Mouse (Mus musculus) midbrain, postnatal 0 days (tissue): Measurements from ENCODE around the gene Themis3. TPM values are rescaled to one million over a fixed set of nuclear protein-coding genes. Genes with fewer than 3 reads are reported as not detected.

Experiments used
- ATAC-seq: fragments of 200-750 bp; cut with Nextera tagmentation; 2 replicates; pipeline ENCODE4 v1.8.0; 2017; ENCODE audit warnings: moderate number of reproducible peaks, mild to moderate bottlenecking, moderate TSS enrichment, moderate library complexity; ENCODE audit not compliant: low FRiP score
- DNase-seq: peaks from one replicate; pipeline ENCODE4 v3.0.0-alpha.2; 2015; ENCODE audit warnings: low spot score
- H3K27ac ChIP-seq: fragments of 300-500 bp; sonication (generic); 2 replicates; pipeline ENCODE4 v1.5.1; 2014; ENCODE audit warnings: low read depth, mild to moderate bottlenecking, low read length, mixed read lengths
- H3K27me3 ChIP-seq: fragments of 300-500 bp; sonication (generic); 2 replicates; pipeline ENCODE4 v1.6.1; 2014; ENCODE audit warnings: low read length, control low read depth, mixed read lengths; ENCODE audit not compliant: insufficient read depth
- H3K36me3 ChIP-seq: fragments of 300-500 bp; sonication (generic); 2 replicates; pipeline ENCODE4 v1.6.1; 2014; ENCODE audit warnings: low read length, control low read depth, mixed read lengths; ENCODE audit not compliant: insufficient read depth
- H3K4me1 ChIP-seq: fragments of 300-500 bp; sonication (generic); 2 replicates; pipeline ENCODE4 v1.6.1; 2014; ENCODE audit warnings: mild to moderate bottlenecking, control low read depth, antibody characterized with exemption, low read length, mixed read lengths; ENCODE audit not compliant: insufficient read depth
- H3K4me2 ChIP-seq: fragments of 300-500 bp; sonication (generic); 2 replicates; pipeline ENCODE4 v1.6.1; 2014; ENCODE audit warnings: low read depth, mild to moderate bottlenecking, low read length, mixed read lengths; ENCODE audit not compliant: poor library complexity, severe bottlenecking
- H3K4me3 ChIP-seq: fragments of 300-500 bp; sonication (generic); 2 replicates; pipeline ENCODE4 v1.5.1; 2014; ENCODE audit warnings: low read depth, mild to moderate bottlenecking, low read length, moderate library complexity
- H3K9ac ChIP-seq: fragments of 300-500 bp; sonication (generic); replicated peaks from 2 replicates; pipeline ENCODE4 v1.6.1; 2014; ENCODE audit warnings: mild to moderate bottlenecking, low read length, moderate library complexity, mixed read lengths; ENCODE audit not compliant: poor library complexity, severe bottlenecking
- H3K9me3 ChIP-seq: fragments of 300-500 bp; sonication (generic); 2 replicates; pipeline ENCODE4 v1.6.1; 2016; ENCODE audit warnings: low read length, control low read depth
- CTCF ChIP-seq: IDR thresholded peaks from 2 replicates; pipeline ENCODE4 v1.5.1; 2016; ENCODE audit warnings: antibody characterized with exemption, mild to moderate bottlenecking
- WGBS: fragments of 180-500 bp; shearing (Covaris S2); extraction: QIAGEN DNeasy Blood & Tissue Kit; methylation state at CpG from one replicate; pipeline ENCODE4 v1.1.7; 2014; 5-methylcytosine and 5-hydroxymethylcytosine counted together
- polyA plus RNA-seq: library from polyadenylated mRNA; unstranded; fragments of >200 nt; fragmentation: Nextera tagmentation; extraction: Ambion mirVana; gene quantifications from 2 replicates; pipeline ENCODE4 v1.2.1, GENCODE M21; 2015
- total RNA-seq: library from RNA; depleted of rRNA; stranded (reverse); fragments of >200 nt; gene quantifications from 2 replicates; pipeline ENCODE4 v1.2.3, GENCODE M21; 2014; rRNA removed

Themis3 gene
- total RNA-seq (not detected in 2 replicates), polyA plus RNA-seq (not detected in 2 replicates)

DNA sequence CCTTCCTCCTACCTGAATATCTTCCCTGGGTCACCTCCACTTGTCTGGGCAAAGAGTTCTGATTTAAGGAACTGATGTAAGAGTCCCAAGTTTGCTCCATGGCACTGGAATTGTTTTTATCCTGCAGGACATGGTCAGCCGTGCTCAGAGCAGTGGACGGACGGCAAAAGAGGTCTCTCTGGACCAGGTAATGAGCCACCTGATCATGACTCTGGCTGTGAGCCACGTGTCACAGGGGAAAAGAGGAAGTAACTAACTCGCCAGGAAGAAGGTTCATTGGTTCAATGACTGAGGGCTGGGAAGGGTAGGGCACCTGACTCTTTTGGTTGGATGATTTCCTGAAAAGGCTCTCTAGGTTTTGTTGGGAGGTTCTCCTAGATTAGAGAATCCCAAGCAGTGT, at the start of gene Themis3:
TSS of gene Themis3 (minus strand) at position 187 of the 400 bp plus-strand sequence.
- WGBS: 84% methylated on average over 5 of the region's 5 CpGs

DNA sequence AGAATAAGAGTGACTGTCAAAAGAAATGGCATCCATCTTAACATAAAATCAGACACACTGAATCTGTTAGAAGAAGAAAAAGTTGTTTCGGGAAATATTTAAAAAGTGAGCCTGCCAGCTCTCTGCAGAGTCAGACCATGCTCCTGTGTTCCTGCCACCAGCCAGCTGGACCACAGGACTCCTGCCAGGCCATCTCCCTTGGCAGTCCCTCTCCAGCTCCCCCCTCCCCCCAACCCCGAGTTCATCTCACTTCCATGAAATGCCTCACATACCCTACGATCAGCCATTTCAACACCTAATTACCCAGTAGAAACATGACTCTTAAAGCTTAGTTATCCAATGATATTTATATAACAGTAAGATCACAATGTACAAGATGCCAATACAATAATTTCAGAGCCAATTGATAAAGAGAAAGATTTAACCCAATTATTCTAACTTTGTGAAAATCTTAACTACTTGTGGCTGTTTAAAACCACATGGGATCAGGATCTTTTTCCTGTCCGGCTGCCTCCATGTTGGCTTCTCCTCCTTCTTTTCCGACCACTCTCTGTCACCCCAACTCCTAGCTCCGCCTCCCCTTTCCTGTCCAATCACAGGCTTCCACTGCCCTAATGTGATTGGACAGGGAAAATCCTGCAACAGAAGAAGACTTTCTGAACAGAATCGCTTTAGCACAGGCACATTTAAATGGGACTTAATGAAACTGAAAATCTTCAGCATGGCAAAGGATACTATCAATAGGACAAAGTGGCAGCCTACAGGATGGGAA, 43.7 kb upstream of the Themis3 start:
- Histone ChIP-seq H3K4me2 (no peak overlapping the region), H3K4me1 (no peaks in the 10 kb centered on the region), H3K27ac (no peak overlapping the region), H3K4me3 (no peak overlapping the region), H3K9me3 (no peaks in the 10 kb centered on the region), H3K27me3 (no peaks in the 10 kb centered on the region), H3K9ac (no peak overlapping the region), H3K36me3 (no peaks in the 10 kb centered on the region)
- ATAC-seq (no peak), DNase-seq (no peak)
- WGBS: 89% methylated on average over 7 of the region's 7 CpGs
- no peak for TF ChIP-seq CTCF

More for the DNA sequence above, at the start of gene Themis3:
- H3K4me3 ChIP-seq: no peak within 1 kb of the TSS
- H3K9ac ChIP-seq: no peak within 1 kb of the TSS
- H3K9me3 ChIP-seq: no peaks in the 10 kb centered on the region
- no peak for DNase-seq
- no peak within 1 kb of the TSS for H3K27ac ChIP-seq
- H3K36me3 ChIP-seq: no peaks in the 10 kb centered on the region
- no peak for TF ChIP-seq CTCF
- no peaks in the 10 kb centered on the region for H3K4me1 ChIP-seq
- no peaks in the 10 kb centered on the region for H3K27me3 ChIP-seq
- ATAC-seq: no peak
- H3K4me2 ChIP-seq: no peak within 1 kb of the TSS

DNA sequence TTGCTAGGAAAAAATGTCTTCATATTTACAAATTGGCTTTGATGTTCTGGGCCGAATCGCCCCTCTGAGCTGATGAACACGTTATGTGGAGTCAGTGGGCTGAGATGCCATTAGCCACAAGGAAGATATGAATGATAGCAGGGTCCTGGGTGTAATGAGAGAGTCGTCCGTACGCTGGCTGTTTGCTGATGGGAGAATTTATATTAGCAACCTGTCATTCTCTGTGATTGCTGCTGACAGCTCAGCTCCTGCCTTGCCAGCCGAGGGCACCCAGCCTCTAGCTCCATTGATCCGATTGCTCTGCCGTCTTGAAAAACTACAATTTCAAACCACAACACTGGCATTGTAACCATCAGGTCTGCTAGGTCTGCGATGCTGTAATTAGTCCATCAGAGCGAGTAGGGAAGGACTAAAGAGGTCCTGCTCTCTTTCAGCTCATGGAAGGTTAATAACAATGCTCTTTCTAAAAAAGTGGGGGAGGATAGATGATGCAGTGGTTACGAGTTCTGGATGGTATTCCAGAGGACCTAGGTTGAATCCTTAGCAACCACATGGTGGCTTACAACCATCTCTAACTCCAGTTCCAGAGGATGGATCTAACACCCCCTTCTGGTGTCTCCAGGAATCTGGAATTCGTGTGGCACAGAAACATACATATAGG, 25.7 kb upstream of the Themis3 start:
- no peak overlapping the region for H3K4me2 ChIP-seq
- no peak overlapping the region for H3K4me3 ChIP-seq
- ATAC-seq (no peak), DNase-seq (peak; percentile 10)
- no peaks in the 10 kb centered on the region for H3K27me3 ChIP-seq
- no peaks in the 10 kb centered on the region for H3K36me3 ChIP-seq
- 50% methylated on average over 13 of the region's 13 CpGs for WGBS
- H3K27ac ChIP-seq: no peak overlapping the region
- H3K9me3 ChIP-seq: no peaks in the 10 kb centered on the region
- H3K4me1 ChIP-seq: no peaks in the 10 kb centered on the region
- no peak; the same call in 1 of the 2 replicates for TF ChIP-seq CTCF
- no peak overlapping the region for H3K9ac ChIP-seq

DNA sequence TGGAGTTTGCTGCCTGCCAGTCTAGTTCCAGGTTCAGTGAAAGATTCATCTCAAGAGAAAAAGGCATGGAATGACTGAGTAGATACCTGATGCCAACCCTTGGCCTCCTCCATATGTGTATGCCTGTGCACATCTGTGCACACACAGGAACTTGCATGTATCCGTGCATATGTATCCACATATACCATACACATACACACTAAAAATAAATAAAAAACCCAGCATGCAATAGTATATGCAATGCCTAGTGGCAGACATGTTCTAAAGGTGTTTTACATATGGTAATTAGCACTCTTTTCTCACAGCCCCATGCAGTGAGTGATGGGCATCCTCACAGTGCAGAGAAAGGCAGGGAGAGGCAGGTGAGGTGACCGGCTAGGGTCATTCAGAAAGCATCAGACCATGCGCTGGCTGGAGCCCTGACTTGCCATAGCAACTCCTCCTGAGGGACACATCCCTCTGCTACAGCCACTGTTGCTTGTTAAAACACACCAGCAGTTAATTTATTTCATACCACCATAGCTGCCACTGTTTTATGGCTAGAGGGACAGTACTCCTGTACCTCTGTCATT, 24.9 kb upstream of the Themis3 start:
- peak; percentile 31; the same call in 1 of the 2 replicates for ATAC-seq
- Histone ChIP-seq H3K27me3 (no peaks in the 10 kb centered on the region), H3K9ac (no peak overlapping the region), H3K4me3 (no peak overlapping the region), H3K27ac (no peak overlapping the region), H3K9me3 (no peaks in the 10 kb centered on the region), H3K4me1 (no peaks in the 10 kb centered on the region), H3K4me2 (no peak overlapping the region), H3K36me3 (no peaks in the 10 kb centered on the region)
- TF ChIP-seq CTCF: no peak
- DNase-seq: no peak
- 77% methylated on average over 3 of the region's 3 CpGs for WGBS

DNA sequence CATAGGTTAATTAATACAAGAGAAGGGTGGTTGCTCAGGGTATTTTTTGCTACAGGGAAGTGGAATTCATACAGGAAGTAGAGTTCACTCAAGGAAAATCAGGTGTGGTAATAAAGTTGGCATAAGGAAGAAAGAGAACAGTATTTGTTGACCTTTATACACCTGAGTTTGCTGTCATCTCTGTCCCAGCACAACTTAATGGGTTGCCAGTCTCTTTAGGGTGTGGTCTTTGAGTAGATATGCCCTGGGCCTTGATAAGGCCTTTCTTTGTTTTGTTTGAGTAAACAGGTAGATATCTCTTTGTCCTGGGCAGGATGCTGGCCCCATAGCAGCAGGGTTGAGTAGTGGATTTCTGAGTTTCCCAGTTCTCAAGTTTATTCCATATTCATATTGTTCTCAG, 15.6 kb upstream of the Themis3 start:
- no peak for DNase-seq
- H3K27me3 ChIP-seq: no peaks in the 10 kb centered on the region
- no peak overlapping the region for H3K4me2 ChIP-seq
- no peak for TF ChIP-seq CTCF
- H3K27ac ChIP-seq: no peak overlapping the region
- H3K4me3 ChIP-seq: no peak overlapping the region
- no peaks in the 10 kb centered on the region for H3K36me3 ChIP-seq
- no peaks in the 10 kb centered on the region for H3K9me3 ChIP-seq
- H3K4me1 ChIP-seq: no peaks in the 10 kb centered on the region
- no peak overlapping the region for H3K9ac ChIP-seq
- ATAC-seq: no peak

DNA sequence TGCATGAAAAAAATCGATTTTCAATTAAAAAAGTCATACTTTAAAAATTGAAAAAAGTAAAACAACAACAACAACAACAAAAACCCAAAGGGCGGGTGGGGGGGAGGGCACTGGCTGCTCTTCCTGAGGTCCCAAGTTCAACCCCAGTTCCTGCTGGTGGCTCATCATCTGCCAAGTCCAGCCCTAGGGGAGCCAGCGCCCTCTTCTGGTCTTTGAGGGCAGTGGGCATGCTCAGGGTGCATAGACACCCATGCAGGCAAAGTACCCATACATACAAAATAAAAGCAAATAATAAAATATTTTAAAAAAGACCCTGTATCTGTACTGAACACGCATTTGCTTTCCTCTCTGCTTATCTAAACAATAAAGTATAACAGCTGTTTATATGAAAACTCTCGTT, 10.5 kb upstream of the Themis3 start:
- no peak overlapping the region for H3K4me2 ChIP-seq
- no peaks in the 10 kb centered on the region for H3K4me1 ChIP-seq
- no peak for DNase-seq
- H3K9ac ChIP-seq: no peak overlapping the region
- H3K4me3 ChIP-seq: no peak overlapping the region
- TF ChIP-seq CTCF: no peak
- no peaks in the 10 kb centered on the region for H3K27me3 ChIP-seq
- no peaks in the 10 kb centered on the region for H3K36me3 ChIP-seq
- WGBS: 85% methylated on average over 5 of the region's 5 CpGs
- H3K9me3 ChIP-seq: no peaks in the 10 kb centered on the region
- H3K27ac ChIP-seq: no peak overlapping the region
- ATAC-seq: no peak
